Mouse (Mus musculus) olfactory bulb, adult 2 months (tissue): ENCODE measurements around the gene Nab1.

ENCODE experiments used
- CTCF ChIP-seq: fragments of 200-500 bp; IDR thresholded peaks from 2 replicates; pipeline ENCODE4 v1.5.1; 2012; ENCODE audit warnings: low read depth, mild to moderate bottlenecking, low read length, moderate library complexity; ENCODE audit not compliant: insufficient read depth
- POLR2A ChIP-seq: fragments of 200-500 bp; IDR thresholded peaks from 2 replicates; pipeline ENCODE4 v1.6.1; 2012; ENCODE audit warnings: mild to moderate bottlenecking, low read depth, low read length, moderate library complexity; ENCODE audit not compliant: insufficient read depth

- no peak for TF ChIP-seq CTCF
- TF ChIP-seq POLR2A: no peak
Observed at GRCm38 (mm10) chr1:52423057-52423456, 77.4 kb downstream of the Nab1 start.
